Mouse (Mus musculus) adrenal gland, postnatal 25 days (tissue): ENCODE results near the gene H2-M3. TPM values are rescaled to one million over a fixed set of nuclear protein-coding genes. Genes with fewer than 3 reads are reported as not detected.
"Not testable (repeated sequence)": the region's sequence is repeated elsewhere in the genome, so short reads cannot be mapped to it uniquely, and the experiment has no call there.

Source experiments
- DNase-seq: peaks from one replicate; pipeline ENCODE4 v3.0.0; 2021; ENCODE audit warnings: mixed read lengths
- long read RNA-seq: library from polyadenylated mRNA; stranded (forward); transcript quantifications from one replicate; pipeline ENCODE4 v2.0.0, GENCODE M21; 2021
- total RNA-seq: library from RNA; stranded (reverse); gene quantifications from 2 replicates; pipeline ENCODE4 v1.2.3, GENCODE M21; 2021

H2-M3 gene
- 2.6 and 5.4 TPM in 2 replicates for total RNA-seq
- long read RNA-seq, partial matches to known transcripts: 0 of 2 reads
- long read RNA-seq, other reads (novel, unspliced or antisense): 0 of 2 reads

DNA sequence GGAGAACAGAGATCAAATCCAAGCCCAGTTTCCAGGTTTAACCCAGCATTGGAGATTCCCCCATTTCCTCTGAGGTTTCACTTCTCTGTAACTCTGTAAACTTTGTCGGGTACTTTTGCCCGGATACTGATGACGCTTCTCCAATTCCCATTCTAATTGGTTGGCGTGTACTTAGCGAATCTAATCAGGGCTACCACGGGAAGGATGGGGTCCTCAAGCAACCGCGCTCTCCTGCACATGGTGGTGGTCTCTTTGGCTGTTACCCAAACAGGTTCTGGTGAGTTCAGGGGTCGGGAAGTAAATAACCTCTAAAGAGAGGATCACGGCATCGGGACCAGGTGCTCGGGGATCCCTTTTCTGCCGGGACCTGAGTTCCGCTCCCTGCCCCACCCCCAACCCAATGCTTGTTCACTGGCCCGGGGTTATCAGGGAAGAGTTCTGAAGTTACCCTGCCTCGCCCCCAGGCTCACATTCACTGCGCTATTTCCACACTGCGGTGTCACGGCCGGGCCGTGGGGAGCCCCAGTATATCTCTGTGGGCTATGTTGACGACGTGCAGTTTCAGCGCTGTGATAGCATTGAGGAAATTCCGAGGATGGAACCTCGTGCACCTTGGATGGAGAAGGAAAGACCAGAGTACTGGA lies at the start of gene H2-M3:
Gene H2-M3, plus strand, starts transcription at position 163 of the 644 bp plus-strand sequence.
- peak; percentile 80 for DNase-seq

DNA sequence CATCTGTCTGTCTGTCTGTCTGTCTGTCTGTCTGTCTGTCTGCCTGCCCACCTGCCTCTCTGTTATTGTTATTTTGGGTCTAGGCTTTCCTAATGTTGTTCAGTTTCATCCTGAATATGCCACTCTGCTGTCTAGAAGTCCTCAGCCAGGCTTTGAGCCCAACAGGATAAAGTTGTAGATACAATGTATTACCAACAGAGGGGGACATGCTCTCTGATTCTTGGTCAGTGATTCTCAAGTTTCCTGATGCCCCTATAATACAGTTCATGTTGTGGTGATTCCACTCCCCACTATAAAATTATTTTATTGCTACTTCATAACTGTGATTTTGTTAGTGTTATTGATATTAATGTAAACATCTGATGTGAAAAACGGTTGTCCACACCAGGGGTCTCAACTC lies 48.1 kb upstream of the H2-M3 start:
- no peak for DNase-seq

DNA sequence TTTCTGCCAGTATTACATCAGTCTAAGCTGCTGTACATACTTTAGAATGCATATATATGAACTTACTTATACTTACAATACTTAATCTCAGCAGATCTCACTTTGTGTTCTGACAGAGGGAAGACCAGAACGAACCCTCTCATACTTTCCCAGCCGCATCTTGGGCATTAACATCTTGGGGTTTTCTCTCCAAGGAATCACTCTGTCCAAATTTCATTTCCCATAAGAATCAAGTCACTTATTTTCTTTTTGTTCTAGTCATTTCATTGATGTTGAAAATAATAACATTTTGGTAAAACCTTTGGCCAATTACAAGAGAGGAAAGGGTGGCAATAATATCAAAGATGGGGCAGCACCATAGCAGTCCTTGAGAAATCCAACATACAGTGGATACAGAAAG lies 32.8 kb upstream of the H2-M3 start, which contains the start of gene Olfr97:
Gene Olfr97, minus strand, starts transcription at position 101 of the 400 bp plus-strand sequence.
- not testable (repeated sequence) for DNase-seq

DNA sequence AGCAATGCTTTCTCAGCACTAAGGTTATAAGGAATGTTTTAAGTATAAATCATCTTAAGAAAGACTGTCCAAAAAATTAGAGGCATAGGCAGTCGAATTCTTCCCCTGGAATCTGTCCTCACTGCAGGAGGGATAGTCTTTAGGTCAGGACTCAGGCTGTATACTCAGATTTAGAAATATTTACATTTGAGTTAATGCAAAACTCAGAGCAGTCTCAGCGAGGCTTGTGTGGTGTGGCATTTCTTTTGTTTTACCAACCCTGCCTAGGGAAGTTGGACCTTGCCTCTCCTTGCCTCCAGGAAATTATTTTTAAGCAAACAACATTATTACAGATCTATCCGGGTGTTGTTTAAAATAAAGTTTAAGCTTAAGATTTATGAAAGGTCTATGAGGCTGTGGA lies 27.8 kb upstream of the H2-M3 start:
- DNase-seq: no peak

DNA sequence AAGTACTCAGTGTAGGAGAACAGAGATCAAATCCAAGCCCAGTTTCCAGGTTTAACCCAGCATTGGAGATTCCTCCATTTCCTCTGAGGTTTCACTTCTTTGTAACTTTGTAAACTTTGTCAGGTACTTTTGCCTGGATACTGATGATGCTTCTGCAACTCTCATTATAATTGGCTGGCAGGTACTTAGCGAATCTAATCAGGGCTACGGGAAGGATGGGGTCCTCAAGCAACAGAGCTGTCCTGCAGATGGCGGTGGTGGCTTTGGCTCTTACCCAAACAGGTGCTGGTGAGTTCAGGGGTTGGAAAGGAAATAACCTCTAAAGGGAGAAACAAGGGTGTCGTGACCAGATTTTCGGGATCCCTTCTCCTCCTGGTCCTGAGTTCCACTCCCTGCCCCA lies 23.3 kb upstream of the H2-M3 start:
- no peak for DNase-seq

DNA sequence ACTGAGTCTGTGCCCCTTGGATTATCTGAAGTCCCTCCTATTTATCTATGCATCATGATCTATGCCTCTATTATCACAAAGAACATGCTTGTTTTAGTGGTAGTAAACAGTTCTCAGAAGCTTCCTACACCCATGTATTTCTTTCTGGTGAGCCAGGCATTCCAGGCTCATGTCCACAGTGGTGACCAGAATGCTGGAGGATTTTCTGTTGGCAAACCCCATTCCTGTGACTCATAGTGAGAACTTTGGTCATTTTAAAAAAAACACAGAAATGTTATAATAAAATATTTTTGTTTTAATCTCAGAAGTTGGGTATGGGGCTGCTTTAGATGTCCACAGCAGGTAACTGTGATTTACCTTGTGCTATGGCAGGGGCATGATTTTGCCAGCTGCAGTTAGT lies 20.6 kb upstream of the H2-M3 start:
- DNase-seq: no peak

DNA sequence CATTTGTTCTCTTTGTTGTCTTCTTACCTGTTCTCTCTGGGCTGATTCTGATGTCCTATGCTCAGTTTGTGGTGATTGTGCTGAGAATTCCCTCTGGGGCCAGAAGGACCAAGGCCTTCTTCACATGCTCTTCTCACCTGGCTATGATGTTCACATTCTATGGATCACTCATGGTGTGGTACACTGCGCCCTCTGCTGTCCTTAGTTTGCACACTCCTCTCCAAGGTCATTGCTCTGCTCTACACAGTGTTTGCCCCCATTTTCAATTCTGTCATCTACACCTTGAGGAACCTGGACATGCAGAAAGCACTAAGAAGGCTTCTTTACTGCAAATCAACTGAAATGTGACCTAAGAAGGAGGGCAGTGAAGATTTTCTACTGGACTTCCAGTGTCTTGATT lies 19.5 kb upstream of the H2-M3 start:
- DNase-seq: peak; percentile 15

DNA sequence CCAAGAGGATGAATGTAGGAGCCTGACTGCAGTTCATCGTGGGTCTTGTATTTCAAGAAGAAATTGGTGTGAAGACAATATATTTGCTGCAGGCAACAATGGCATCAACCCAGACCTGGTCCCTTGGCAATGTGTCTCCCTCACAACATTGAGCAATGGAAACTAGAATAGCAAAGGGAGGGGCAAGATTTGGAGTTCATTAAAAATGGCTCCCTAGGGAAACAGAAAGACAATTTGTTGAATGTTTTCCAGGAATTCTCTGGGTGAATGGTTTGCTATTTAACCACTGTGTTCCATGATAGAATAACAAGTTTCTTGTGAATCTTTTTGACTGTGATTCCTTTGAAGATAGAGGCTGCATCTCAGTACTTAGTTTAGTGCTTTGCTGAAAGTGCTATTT lies 6.4 kb upstream of the H2-M3 start, which contains the start of gene Olfr98:
Gene Olfr98, minus strand, starts transcription at position 124 of the 400 bp plus-strand sequence.
- DNase-seq: no peak

DNA sequence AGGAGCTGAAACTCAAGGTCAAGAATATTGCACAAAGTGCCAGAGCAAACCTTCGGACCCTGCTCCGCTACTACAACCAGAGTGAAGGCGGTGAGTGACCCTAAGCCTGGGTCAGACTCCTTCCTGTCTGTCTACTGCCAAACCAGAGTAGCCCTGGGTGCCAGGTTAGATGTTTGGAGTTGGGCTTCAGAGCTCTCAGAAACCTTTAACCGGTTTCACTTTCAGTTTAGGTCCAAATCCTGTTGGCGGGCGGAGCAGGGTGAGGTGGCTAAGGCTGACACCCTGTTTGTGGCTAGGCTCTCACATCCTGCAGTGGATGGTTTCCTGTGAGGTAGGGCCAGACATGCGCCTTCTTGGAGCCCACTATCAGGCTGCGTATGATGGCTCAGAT lies 677 bp downstream of the H2-M3 start:
- peak; percentile 47 for DNase-seq

DNA sequence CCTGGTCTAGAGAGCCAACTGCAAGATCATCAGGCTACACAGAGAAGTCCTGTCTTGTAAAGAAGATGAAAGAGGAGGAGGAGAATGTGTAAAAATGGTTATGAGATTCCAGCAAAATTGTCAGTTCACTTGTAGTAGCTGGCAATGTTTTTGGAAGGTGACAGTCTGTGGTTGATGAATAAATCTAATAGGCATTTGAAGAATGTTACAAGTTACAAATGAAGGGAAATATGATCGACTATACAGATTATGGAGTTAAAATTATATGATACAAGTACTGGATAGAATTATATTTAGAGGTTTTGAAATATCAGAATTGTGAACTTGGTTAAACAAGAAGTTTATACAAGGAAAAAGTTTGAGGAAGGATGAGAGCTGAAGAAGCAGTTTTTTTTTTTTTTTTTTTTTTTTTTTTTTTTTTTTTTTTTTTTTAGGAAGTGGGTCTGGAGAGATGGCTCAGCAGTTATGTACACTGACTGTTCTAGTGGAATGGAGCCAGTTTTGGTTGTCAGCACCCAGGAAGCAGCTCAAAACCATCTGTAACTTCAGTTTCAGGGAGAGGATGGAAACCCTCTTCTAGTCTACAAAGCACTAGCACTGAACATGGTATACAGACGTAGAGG lies 5.7 kb downstream of the H2-M3 start:
- DNase-seq: no peak

DNA sequence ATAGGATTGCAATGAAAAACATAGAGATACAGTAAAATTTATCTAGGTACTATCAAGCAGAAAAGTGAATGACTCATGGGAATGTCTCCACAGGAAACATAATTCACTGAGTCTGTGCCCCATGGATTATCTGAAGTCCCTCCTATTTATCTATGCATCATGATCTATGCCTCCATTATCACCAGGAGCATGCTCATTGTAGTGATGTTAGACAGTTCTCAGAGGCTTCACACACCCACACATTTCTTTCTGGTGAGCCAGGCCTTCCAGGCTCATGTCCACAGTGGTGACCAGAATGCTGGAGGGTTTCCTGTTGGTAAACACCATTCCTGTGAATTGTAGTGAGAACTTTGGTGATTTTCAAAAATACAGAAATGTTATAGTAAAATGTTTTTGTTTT lies 6.6 kb downstream of the H2-M3 start:
- DNase-seq: no peak

DNA sequence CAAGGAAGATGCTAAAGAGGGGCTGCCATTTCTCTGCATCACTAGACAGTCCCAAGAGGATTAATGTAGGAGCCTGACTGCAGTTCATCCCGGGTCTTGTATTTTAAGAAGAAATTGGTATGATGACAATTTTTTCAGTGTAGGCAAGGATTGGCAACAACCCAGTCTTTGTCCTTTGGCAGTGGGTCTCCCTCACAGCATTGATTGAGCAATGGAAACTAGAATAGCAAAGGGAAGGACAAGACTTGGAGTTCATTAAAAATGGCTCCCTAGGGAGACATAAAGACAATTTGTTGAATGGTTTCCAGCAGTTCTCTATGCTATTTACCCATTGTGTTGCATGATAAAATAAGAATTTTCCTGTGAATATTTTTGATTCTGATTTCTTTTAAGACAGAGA lies 10.3 kb downstream of the H2-M3 start:
- no peak for DNase-seq

DNA sequence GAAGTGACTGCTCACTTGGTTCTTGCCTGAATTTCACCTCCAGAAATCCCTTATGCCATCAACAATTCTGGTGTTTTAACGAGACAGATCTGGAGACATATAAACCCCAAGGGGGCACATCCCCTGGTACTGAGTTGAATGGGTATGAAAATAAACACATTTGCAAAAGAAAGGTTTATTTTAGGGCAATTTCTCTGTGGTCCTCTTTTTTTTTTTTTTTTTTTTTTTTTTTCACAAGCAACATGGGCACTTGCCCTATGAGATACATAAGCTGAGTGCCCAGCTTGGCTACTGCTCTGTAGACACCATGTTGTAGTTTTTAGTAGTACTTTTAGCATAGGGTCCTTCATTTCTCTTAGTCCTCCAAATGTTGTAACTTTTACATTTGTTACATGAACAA lies 13.3 kb downstream of the H2-M3 start, which contains the start of gene Olfr99:
Gene Olfr99, minus strand, starts transcription at position 101 of the 400 bp plus-strand sequence.
- DNase-seq: no peak

DNA sequence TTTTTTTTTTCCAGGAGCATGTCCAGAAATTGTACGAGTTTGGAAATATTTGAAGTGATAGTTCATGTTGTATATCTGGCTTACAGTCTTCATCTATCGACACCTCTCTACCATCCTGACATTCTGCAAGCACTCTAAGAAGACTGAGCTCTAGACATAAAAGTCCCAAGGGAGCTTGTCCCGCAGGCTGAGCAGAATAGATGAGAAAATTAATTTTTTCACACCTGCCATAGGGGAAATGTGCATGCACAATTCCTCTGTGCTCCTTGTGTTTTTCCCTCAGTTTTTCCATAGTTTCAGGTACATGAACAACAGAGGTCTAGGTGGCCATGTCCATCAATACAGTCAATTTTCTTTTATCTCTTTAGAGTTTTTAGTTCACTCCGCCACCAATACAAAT lies 34.2 kb downstream of the H2-M3 start, which contains the start of gene Olfr101:
Gene Olfr101, minus strand, starts transcription at position 101 of the 400 bp plus-strand sequence.
- no peak for DNase-seq

DNA sequence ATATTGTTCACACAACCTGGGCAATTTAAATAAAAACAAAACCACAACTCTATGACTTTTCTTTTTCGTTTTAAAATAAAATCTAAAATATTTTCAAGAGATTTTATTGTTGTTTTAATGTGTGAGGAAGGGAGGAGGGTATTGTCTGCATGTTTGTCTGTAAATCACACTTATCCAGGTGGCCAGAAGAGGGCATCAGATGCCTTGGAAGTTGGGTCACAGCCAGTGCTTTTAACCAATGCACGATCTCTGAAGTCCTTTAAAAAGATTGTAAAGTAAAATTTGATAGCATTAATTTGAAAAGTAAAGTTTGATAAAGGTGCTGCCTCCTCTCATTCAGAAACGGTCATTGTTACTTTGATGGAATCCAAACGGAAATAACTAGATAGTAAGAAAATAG lies 38.5 kb downstream of the H2-M3 start:
- DNase-seq: no peak

DNA sequence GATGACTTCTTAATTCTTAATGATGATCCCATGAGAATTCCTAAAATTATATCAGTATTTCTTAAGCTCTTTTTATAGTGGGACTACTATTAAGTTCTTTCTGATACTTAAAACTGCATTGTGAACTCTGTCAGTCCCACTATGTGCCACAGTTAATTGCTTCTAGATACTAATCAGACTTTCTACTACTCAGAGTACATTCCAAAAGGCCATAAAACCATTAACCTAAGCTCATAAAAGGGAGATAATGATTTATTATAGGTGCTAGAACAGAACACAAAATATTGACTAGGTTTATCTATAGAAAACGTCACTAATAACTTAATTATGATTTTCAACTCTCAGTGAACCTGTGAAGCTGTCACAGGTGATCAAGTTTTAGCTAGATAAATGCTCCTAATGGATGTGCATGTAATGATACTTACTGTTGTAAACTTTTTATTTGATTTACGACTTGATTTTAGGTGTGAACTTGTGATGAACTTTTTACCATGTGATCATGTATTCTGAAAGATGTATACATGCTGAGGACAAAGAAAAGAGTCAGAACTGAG lies 40.2 kb downstream of the H2-M3 start:
- no peak for DNase-seq

DNA sequence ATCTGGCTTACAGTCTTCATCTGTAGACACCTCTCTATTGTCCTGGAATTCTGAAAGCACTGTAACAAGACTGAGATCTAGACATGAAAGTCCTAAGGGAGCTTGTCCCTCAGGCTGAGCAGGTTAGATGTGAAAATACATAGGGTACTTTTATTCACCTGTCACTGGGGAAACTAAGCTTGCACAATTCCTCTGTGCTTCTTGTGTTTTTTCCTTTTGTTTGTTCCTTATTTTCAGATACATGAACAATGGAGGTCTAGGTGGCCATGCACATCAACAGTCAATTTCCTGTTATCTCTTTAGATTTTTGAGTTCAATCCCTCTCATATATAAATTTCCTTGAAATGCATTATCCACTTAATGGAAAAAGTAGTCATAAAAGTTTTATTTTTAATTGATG lies 46.9 kb downstream of the H2-M3 start, which contains the start of gene Olfr102:
Gene Olfr102, minus strand, starts transcription at position 101 of the 400 bp plus-strand sequence.
- no peak for DNase-seq

Other genes with a start within 250 kb of the H2-M3 start
- gene Mog, start 246.8 kb upstream of the H2-M3 start, total RNA-seq: not detected in 2 replicates
- gene Gabbr1, start 224.3 kb upstream of the H2-M3 start, total RNA-seq: 39.6 and 46.0 TPM in 2 replicates
- not detected in 2 replicates for gene Olfr90, start 181.7 kb upstream of the H2-M3 start, total RNA-seq
- not detected in 2 replicates for gene Olfr91, start 171.9 kb upstream of the H2-M3 start, total RNA-seq
- not detected in 2 replicates for gene Olfr92, start 150.1 kb upstream of the H2-M3 start, total RNA-seq
- gene Olfr93, start 108.7 kb upstream of the H2-M3 start, total RNA-seq: not detected in 2 replicates
- gene Ubd, start 76.3 kb upstream of the H2-M3 start, total RNA-seq: not detected in 2 replicates
- gene Olfr94, start 69.2 kb upstream of the H2-M3 start, total RNA-seq: not detected in 2 replicates
- not detected in 2 replicates for gene Olfr95, start 57.1 kb upstream of the H2-M3 start, total RNA-seq
- not detected in 2 replicates for gene Olfr96, start 50.1 kb upstream of the H2-M3 start, total RNA-seq
- not detected in 2 replicates for gene Olfr97, start 32.9 kb upstream of the H2-M3 start, total RNA-seq
- not detected in 2 replicates for gene Olfr98, start 6.5 kb upstream of the H2-M3 start, total RNA-seq
- gene Olfr99, start 13.2 kb downstream of the H2-M3 start, total RNA-seq: not detected in 2 replicates
- not detected in 2 replicates for gene Olfr101, start 34.1 kb downstream of the H2-M3 start, total RNA-seq
- gene Olfr102, start 46.8 kb downstream of the H2-M3 start, total RNA-seq: not detected in 2 replicates
- gene Olfr103, start 69.5 kb downstream of the H2-M3 start, total RNA-seq: not detected in 2 replicates
- gene Olfr104-ps, start 89.4 kb downstream of the H2-M3 start, total RNA-seq: not detected in 2 replicates
- not detected in 2 replicates for gene Olfr105-ps, start 108.8 kb downstream of the H2-M3 start, total RNA-seq
- not detected in 2 replicates for gene Olfr106-ps, start 120.2 kb downstream of the H2-M3 start, total RNA-seq
- gene Olfr107, start 129.0 kb downstream of the H2-M3 start, total RNA-seq: not detected in 2 replicates
- gene Olfr108, start 175.3 kb downstream of the H2-M3 start, total RNA-seq: not detected in 2 replicates
- gene Olfr109, start 188.7 kb downstream of the H2-M3 start, total RNA-seq: not detected in 2 replicates
- not detected in 2 replicates for gene H2-M2, start 213.3 kb downstream of the H2-M3 start, total RNA-seq
- gene Olfr110, start 222.2 kb downstream of the H2-M3 start, total RNA-seq: not detected in 2 replicates
- 0.39 TPM in 1 of 2 replicates, not detected in the other for gene Olfr111, start 237.8 kb downstream of the H2-M3 start, total RNA-seq